Mouse (Mus musculus): ENCODE measurements around the gene Lgi4.

- peak; percentile 19; the same call in 1 of the 2 replicates for TF ChIP-seq CTCF (IDR thresholded peaks at IDR 0.05; ENCODE audit: low read depth)
- no peak for TF ChIP-seq EP300 (IDR thresholded peaks at IDR 0.05; ENCODE audit: low read depth)
Observed at GRCm38 (mm10) chr7:31094774-31095501, 35.8 kb downstream of the Lgi4 start.
